ENCODE assay signal across 9 mouse cellular contexts in the genomic region with DNA sequence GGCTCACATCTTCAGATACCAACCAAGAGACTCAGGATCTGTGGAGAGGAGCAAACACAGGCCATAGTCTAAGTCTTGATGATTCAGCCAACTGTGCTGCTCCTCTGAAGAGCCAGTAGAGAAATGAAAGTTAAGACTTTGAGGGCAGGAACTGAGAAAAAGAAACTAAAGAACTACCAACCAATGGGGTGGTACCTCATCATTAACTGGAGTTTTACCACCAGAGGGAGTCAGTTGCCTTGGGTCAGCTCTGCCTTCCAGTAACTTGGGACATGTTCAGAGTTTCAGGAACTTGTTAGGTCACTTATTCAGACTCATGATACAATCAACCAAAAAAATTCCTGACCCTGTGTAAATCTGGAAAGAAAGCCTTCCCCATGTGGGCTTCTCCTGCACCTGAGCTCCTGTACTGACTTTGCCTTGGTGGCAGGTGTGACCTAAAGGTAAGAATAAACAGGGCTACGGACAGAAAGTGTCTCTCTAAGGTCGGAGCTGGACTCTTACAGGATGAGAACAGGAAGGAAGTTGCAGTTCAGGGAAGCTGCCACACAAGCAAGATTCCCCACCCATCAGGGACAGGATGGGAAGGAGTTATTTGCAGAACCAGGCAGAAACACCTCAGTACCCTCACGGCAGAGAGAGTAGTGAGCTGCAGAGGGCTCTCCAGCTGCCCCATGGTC. TPM values are rescaled to one million over a fixed set of nuclear protein-coding genes. Genes with fewer than 3 reads are reported as not detected.
DNase-seq lines count a peak whose midpoint lies in the region; ATAC-seq and TF ChIP-seq lines count a peak whose summit lies in the region.
"Had no signal": no experiment of that assay in that cellular context is flagged by ENCODE, and none has a peak within 500 bp of the region (broad histone marks: within the 10 kb centered on the region; RNA-seq: fewer than 3 reads in every experiment).

A gene (minus strand): TSS at position 129 of the 680 bp plus-strand sequence.

- H3K4me3 ChIP-seq in cortical plate, adult 2 months (ENCODE audit: insufficient read depth, low read length) = no peak within 1 kb of the TSS; the same call in 1 of the 2 replicates
- H3K4me3 ChIP-seq in liver, embryonic 13.5 days (replicated peaks) = no peak within 1 kb of the TSS
- H3K4me3 ChIP-seq: heart, embryonic 13.5 days had no signal

- DNase-seq in frontal cortex, postnatal 14 days (ENCODE audit: low spot score in 2 of 2) = no peak
- DNase-seq in 3T3-L1 (ENCODE audit: low read depth, low spot score) = peak; percentile 82
- DNase-seq in liver, embryonic 13.5 days = no peak
- DNase-seq in splenic B cell, adult 2 months (ENCODE audit: low read depth, low spot score) = peak; percentile 71
- DNase-seq in left cerebral cortex, postnatal 4 days = no peak
- DNase-seq in testis, postnatal 14 days (ENCODE audit: low spot score) = no peak

- no peaks in the 10 kb centered on the region for H3K9me3 ChIP-seq in liver, embryonic 13.5 days (replicated peaks)
- H3K9me3 ChIP-seq: heart, embryonic 13.5 days had no signal

- no peak for TF ChIP-seq POLR2A in cortical plate, adult 2 months (IDR thresholded peaks at IDR 0.05; ENCODE audit: extremely low read depth, insufficient read depth, low read length)

- WGBS in liver, embryonic 13.5 days (ENCODE audit: insufficient replicate concordance) = 22% methylated on average over 3 of the region's 3 CpGs

- intact Hi-C loops in left cerebral cortex, postnatal 4 days (cut with DNase I) = no loop called here

- no peaks in the 10 kb centered on the region for H3K36me3 ChIP-seq in liver, embryonic 13.5 days
- H3K36me3 ChIP-seq in splenic B cell, adult 2 months (ENCODE audit: control insufficient read depth, insufficient read depth, low read length, poor library complexity, severe bottlenecking) = no peaks in the 10 kb centered on the region
- H3K36me3 ChIP-seq: heart, embryonic 13.5 days had no signal

- H3K4me1 ChIP-seq in cortical plate, adult 2 months (ENCODE audit: control insufficient read depth, insufficient read depth, low read length) = no peaks in the 10 kb centered on the region
- no peaks in the 10 kb centered on the region for H3K4me1 ChIP-seq in liver, embryonic 13.5 days (replicated peaks)
- H3K4me1 ChIP-seq: heart, embryonic 13.5 days had no signal

- 0 out of 2 replicates have a peak, but pooled peaks have one; percentile 1 for TF ChIP-seq CTCF in cortical plate, adult 2 months (IDR thresholded peaks at IDR 0.05; ENCODE audit: extremely low read depth, insufficient read depth, low read length)

- peak within 1 kb of the TSS; percentile 32; the same call in 1 of the 2 replicates for H3K4me2 ChIP-seq in liver, embryonic 13.5 days
- H3K4me2 ChIP-seq: heart, embryonic 13.5 days had no signal

- no peak within 1 kb of the TSS; the same call in 1 of the 2 replicates for H3K27ac ChIP-seq in cortical plate, adult 2 months (ENCODE audit: insufficient read depth, low read length)
- H3K27ac ChIP-seq in liver, embryonic 13.5 days = no peak within 1 kb of the TSS
- H3K27ac ChIP-seq: heart, embryonic 13.5 days had no signal

- no peaks in the 10 kb centered on the region for H3K27me3 ChIP-seq in liver, embryonic 13.5 days
- H3K27me3 ChIP-seq in splenic B cell, adult 2 months (ENCODE audit: control insufficient read depth, insufficient read depth, low read length, poor library complexity, severe bottlenecking) = no peaks in the 10 kb centered on the region
- H3K27me3 ChIP-seq: heart, embryonic 13.5 days had no signal

- peak; percentile 72 for ATAC-seq in frontal cortex, adult (ENCODE audit: low TSS enrichment)
- ATAC-seq in liver, embryonic 13.5 days (ENCODE audit: low read depth) = peak; percentile 75

- H3K9ac ChIP-seq in liver, embryonic 13.5 days = no peak within 1 kb of the TSS
- H3K9ac ChIP-seq: heart, embryonic 13.5 days had no signal

RNA-seq across cellular contexts. Expression of the gene that starts here (rescaled TPM):
- polyA plus RNA-seq in cortical plate, adult 2 months (2012; rRNA removed) = 2.0 and 2.6 TPM in 2 replicates
- 1.7 and 1.9 TPM in 2 replicates for polyA plus RNA-seq in liver, embryonic 13.5 days (2015; fragmentation: Nextera tagmentation; extraction: Ambion mirVana)
- total RNA-seq in left cerebral cortex, postnatal 4 days (2021) = under 1 TPM; 0.52 to 0.56 TPM

Comparison
In these comparisons a context has a peak if more than half of its experiments do, and no peak if none do; other contexts are left out.
1. DNase-seq: peak in 3T3-L1 (single experiment) and splenic B cell, adult 2 months (single experiment); none in frontal cortex, postnatal 14 days (0 of 2), liver, embryonic 13.5 days (single experiment), left cerebral cortex, postnatal 4 days (single experiment) and testis, postnatal 14 days (single experiment).